ENCODE assay signal across 9 mouse cellular contexts in genomic region chr10:81177958-81178712, GRCm38 (mm10). TPM values are rescaled to one million over a fixed set of nuclear protein-coding genes. Genes with fewer than 3 reads are reported as not detected.
DNase-seq lines count a peak whose midpoint lies in the region; ATAC-seq and TF ChIP-seq lines count a peak whose summit lies in the region.
"Had no signal": no experiment of that assay in that cellular context is flagged by ENCODE, and none has a peak within 500 bp of the region (broad histone marks: within the 10 kb centered on the region; RNA-seq: fewer than 3 reads in every experiment).

No protein-coding gene starts in this region.

- H3K4me2 ChIP-seq in heart, embryonic 11.5 days: peak overlapping the region; percentile 98
- H3K4me2 ChIP-seq in liver, embryonic 13.5 days: peak overlapping the region; percentile 84

- WGBS in heart, embryonic 11.5 days (ENCODE audit: insufficient replicate concordance): 66% methylated on average over 14 of the region's 14 CpGs
- 48% methylated on average over 14 of the region's 14 CpGs for WGBS in liver, embryonic 13.5 days (ENCODE audit: insufficient replicate concordance)

- H3K4me3 ChIP-seq in gastrocnemius, adult 2 months: peak overlapping the region; percentile 91
- H3K4me3 ChIP-seq in ES-Bruce4 (ENCODE audit: low read depth, low read length): peak overlapping the region; percentile 70
- H3K4me3 ChIP-seq in heart, embryonic 11.5 days (ENCODE audit: low read depth, low read length): peak overlapping the region; percentile 100
- H3K4me3 ChIP-seq in liver, embryonic 13.5 days (replicated peaks): peak overlapping the region; percentile 98

- peak overlapping the region; percentile 93 for H3K9ac ChIP-seq in ES-Bruce4 (ENCODE audit: low read depth, poor library complexity, severe bottlenecking)
- peak overlapping the region; percentile 100 for H3K9ac ChIP-seq in heart, embryonic 11.5 days (ENCODE audit: low read depth, low read length)
- peak overlapping the region; percentile 100 for H3K9ac ChIP-seq in liver, embryonic 13.5 days

- no peaks in the 10 kb centered on the region for H3K9me3 ChIP-seq in ES-Bruce4 (replicated peaks; ENCODE audit: control insufficient read depth, insufficient read depth, low read length, poor library complexity, severe bottlenecking)
- H3K9me3 ChIP-seq in heart, embryonic 11.5 days (replicated peaks; ENCODE audit: control insufficient read depth, low read length): no peaks in the 10 kb centered on the region
- no peaks in the 10 kb centered on the region for H3K9me3 ChIP-seq in liver, embryonic 13.5 days (replicated peaks)

- peak; percentile 51 for DNase-seq in gastrocnemius, adult 2 months
- DNase-seq in gastrocnemius, adult 8-10 months (ENCODE audit: low spot score in 2 of 2): no peak
- DNase-seq in liver, embryonic 13.5 days: no peak
- no peak for DNase-seq in gastrocnemius, postnatal 25 days
- DNase-seq in adrenal gland, adult 18-20 months (ENCODE audit: low spot score in 2 of 2): no peak
- no peak for DNase-seq in c-Kit-positive CD71-positive TER-119-positive erythroid progenitor cells, embryonic 14.5 days (ENCODE audit: low spot score)

- intact Hi-C loops in gastrocnemius, adult 2 months (cut with DNase I): loop anchor here (5.0 to 10.0 kb wide), 3 partner anchors 46 to 276 kb away; partner anchors contain the start of gene Timm13

- TF ChIP-seq EP300 in ES-Bruce4 (IDR thresholded peaks at IDR 0.05; ENCODE audit: insufficient read depth, low read depth, low read length): no peak

- H3K27ac ChIP-seq in gastrocnemius, adult 2 months: peak overlapping the region; percentile 91
- H3K27ac ChIP-seq in ES-Bruce4 (ENCODE audit: insufficient read depth, low read length): peak overlapping the region; percentile 49
- no peak overlapping the region for H3K27ac ChIP-seq in heart, embryonic 11.5 days (ENCODE audit: low read depth, low read length)
- peak overlapping the region; percentile 95 for H3K27ac ChIP-seq in liver, embryonic 13.5 days

- H3K27me3 ChIP-seq in ES-Bruce4 (ENCODE audit: control insufficient read depth, insufficient read depth, low read length, poor library complexity, severe bottlenecking): no peaks in the 10 kb centered on the region
- H3K27me3 ChIP-seq in heart, embryonic 11.5 days (ENCODE audit: control insufficient read depth, insufficient read depth, low read length): no peaks in the 10 kb centered on the region
- H3K27me3 ChIP-seq in liver, embryonic 13.5 days: no peaks in the 10 kb centered on the region

- TF ChIP-seq CTCF in gastrocnemius, adult 2 months (IDR thresholded peaks at IDR 0.05): no peak
- no peak for TF ChIP-seq CTCF in ES-Bruce4 (IDR thresholded peaks at IDR 0.05; ENCODE audit: low read depth, low read length)

- no peak for ATAC-seq in heart, embryonic 11.5 days (replicated peaks; ENCODE audit: insufficient number of reproducible peaks, low FRiP score, low TSS enrichment)
- no peak for ATAC-seq in liver, embryonic 13.5 days (ENCODE audit: low read depth)

- no peak for TF ChIP-seq POLR2A in ES-Bruce4 (IDR thresholded peaks at IDR 0.05; ENCODE audit: insufficient read depth, low read length)

- H3K4me1 ChIP-seq in ES-Bruce4 (ENCODE audit: control insufficient read depth, insufficient read depth, low read length): no peaks in the 10 kb centered on the region
- peaks cover 24% of the 10 kb centered on the region for H3K4me1 ChIP-seq in heart, embryonic 11.5 days (ENCODE audit: control insufficient read depth, insufficient read depth, low read length)
- H3K4me1 ChIP-seq in liver, embryonic 13.5 days (replicated peaks): peaks cover 83% of the 10 kb centered on the region

- peaks cover 53% of the 10 kb centered on the region for H3K36me3 ChIP-seq in ES-Bruce4 (ENCODE audit: control insufficient read depth, insufficient read depth, low read length, poor library complexity, severe bottlenecking)
- peaks cover 47% of the 10 kb centered on the region for H3K36me3 ChIP-seq in heart, embryonic 11.5 days (ENCODE audit: control insufficient read depth, insufficient read depth, low read length)
- H3K36me3 ChIP-seq in liver, embryonic 13.5 days: peaks cover 57% of the 10 kb centered on the region

RNA-seq across cellular contexts. Expression of gene Eef2, which starts 1.7 kb away (rescaled TPM):
- 1,000 to 10,000 TPM; 1,128 to 1,335 TPM for total RNA-seq in gastrocnemius, adult 2 months (2021)
- total RNA-seq in gastrocnemius, adult 8-10 months (2022): 1,000 to 10,000 TPM; 1,293 to 1,550 (median 1,345) TPM
- polyA plus RNA-seq in ES-Bruce4 (2011; ENCODE audit: insufficient read depth, insufficient read length, low read depth, missing spikeins): 2,442 and 2,478 TPM in 2 replicates
- 313 and 338 TPM in 2 replicates for polyA plus RNA-seq in heart, embryonic 11.5 days (2014; fragmentation: Nextera tagmentation; extraction: Ambion mirVana)
- polyA plus RNA-seq in liver, embryonic 13.5 days (2015; fragmentation: Nextera tagmentation; extraction: Ambion mirVana): 369 and 384 TPM in 2 replicates
- 100 to 1,000 TPM; 838 to 862 TPM for total RNA-seq in gastrocnemius, postnatal 25 days (2021)
- 1,000 to 10,000 TPM; 1,443 to 1,598 TPM for total RNA-seq in adrenal gland, adult 18-20 months (2021)

RNA-seq across cellular contexts. Expression of gene Dapk3, which starts 4.7 kb away (rescaled TPM):
- total RNA-seq in gastrocnemius, adult 2 months (2021): 10 to 100 TPM; 22.1 to 24.9 TPM
- total RNA-seq in gastrocnemius, adult 8-10 months (2022): 10 to 100 TPM; 25.2 to 31.5 (median 27.3) TPM
- polyA plus RNA-seq in ES-Bruce4 (2011; ENCODE audit: insufficient read depth, insufficient read length, low read depth, missing spikeins): 61.2 and 64.8 TPM in 2 replicates
- polyA plus RNA-seq in heart, embryonic 11.5 days (2014; fragmentation: Nextera tagmentation; extraction: Ambion mirVana): 44.1 and 47.4 TPM in 2 replicates
- 19.3 and 20.9 TPM in 2 replicates for polyA plus RNA-seq in liver, embryonic 13.5 days (2015; fragmentation: Nextera tagmentation; extraction: Ambion mirVana)
- total RNA-seq in gastrocnemius, postnatal 25 days (2021): 10 to 100 TPM; 22.3 to 22.4 TPM
- total RNA-seq in adrenal gland, adult 18-20 months (2021): 10 to 100 TPM; 63.4 to 74.2 TPM

RNA-seq across cellular contexts. Expression of gene 4930442H23Rik, which starts 5.5 kb away (rescaled TPM):
- total RNA-seq in gastrocnemius, adult 2 months (2021): not detected
- not detected for total RNA-seq in gastrocnemius, adult 8-10 months (2022)
- polyA plus RNA-seq in ES-Bruce4 (2011; ENCODE audit: insufficient read depth, insufficient read length, low read depth, missing spikeins): not detected in 2 replicates
- 0.21 TPM in 1 of 2 replicates, not detected in the other for polyA plus RNA-seq in heart, embryonic 11.5 days (2014; fragmentation: Nextera tagmentation; extraction: Ambion mirVana)
- polyA plus RNA-seq in liver, embryonic 13.5 days (2015; fragmentation: Nextera tagmentation; extraction: Ambion mirVana): 0.08 TPM in 1 of 2 replicates, not detected in the other
- total RNA-seq in gastrocnemius, postnatal 25 days (2021): not detected
- total RNA-seq in adrenal gland, adult 18-20 months (2021): not detected
- total RNA-seq: hematopoietic stem cell, adult 5-6 weeks had no signal

RNA-seq across cellular contexts. Expression of gene Pias4, which starts 10.4 kb away (rescaled TPM):
- 10 to 100 TPM; 15.7 to 16.2 TPM for total RNA-seq in gastrocnemius, adult 2 months (2021)
- total RNA-seq in gastrocnemius, adult 8-10 months (2022): 10 to 100 TPM; 14.0 to 19.0 (median 16.2) TPM
- polyA plus RNA-seq in ES-Bruce4 (2011; ENCODE audit: insufficient read depth, insufficient read length, low read depth, missing spikeins): 36.8 and 44.9 TPM in 2 replicates
- polyA plus RNA-seq in heart, embryonic 11.5 days (2014; fragmentation: Nextera tagmentation; extraction: Ambion mirVana): 39.4 and 39.7 TPM in 2 replicates
- polyA plus RNA-seq in liver, embryonic 13.5 days (2015; fragmentation: Nextera tagmentation; extraction: Ambion mirVana): 23.5 and 23.8 TPM in 2 replicates
- 10 to 100 TPM; 11.7 to 14.2 TPM for total RNA-seq in gastrocnemius, postnatal 25 days (2021)
- total RNA-seq in adrenal gland, adult 18-20 months (2021): 10 to 100 TPM; 27.3 to 29.7 TPM

RNA-seq across cellular contexts. Expression of gene Nmrk2, which starts 23.7 kb away (rescaled TPM):
- 10 to 100 TPM; 59.7 to 72.8 TPM for total RNA-seq in gastrocnemius, adult 2 months (2021)
- total RNA-seq in gastrocnemius, adult 8-10 months (2022): 100 to 1,000 TPM in 1 of 4 experiments, 10 to 100 TPM in 3; 15.3 to 106 (median 44.7) TPM
- not detected in 2 replicates for polyA plus RNA-seq in ES-Bruce4 (2011; ENCODE audit: insufficient read depth, insufficient read length, low read depth, missing spikeins)
- 2.2 and 3.6 TPM in 2 replicates for polyA plus RNA-seq in heart, embryonic 11.5 days (2014; fragmentation: Nextera tagmentation; extraction: Ambion mirVana)
- not detected in 2 replicates for polyA plus RNA-seq in liver, embryonic 13.5 days (2015; fragmentation: Nextera tagmentation; extraction: Ambion mirVana)
- 10 to 100 TPM; 41.1 to 57.7 TPM for total RNA-seq in gastrocnemius, postnatal 25 days (2021)
- total RNA-seq in adrenal gland, adult 18-20 months (2021): not detected
- total RNA-seq: hematopoietic stem cell, adult 5-6 weeks had no signal
